25 mouse cellular contexts compared by ENCODE assay signal in the genomic region with DNA sequence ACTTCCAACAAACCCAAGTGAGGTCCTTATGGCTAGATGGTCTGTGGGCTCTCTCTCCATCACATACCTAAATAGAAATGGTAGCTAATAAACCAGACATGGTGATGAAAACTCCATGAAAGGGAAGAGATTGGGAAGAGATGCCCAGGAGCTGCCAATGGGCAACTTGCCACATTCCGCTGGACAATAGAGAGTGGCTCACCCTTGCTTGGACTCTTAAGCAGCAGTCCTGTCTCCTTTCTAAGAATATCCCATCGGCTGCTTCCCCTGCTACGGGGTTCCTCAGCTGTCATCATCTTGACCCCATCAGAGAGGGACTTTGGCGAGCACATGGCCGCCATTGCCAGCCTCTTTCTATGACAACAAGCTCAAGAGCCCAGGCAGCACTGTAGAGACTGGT.
"Had no signal": no experiment of that assay in that cellular context is flagged by ENCODE, and none has a peak within 500 bp of the region (broad histone marks: within the 10 kb centered on the region; RNA-seq: fewer than 3 reads in every experiment).

No protein-coding gene starts in this region.

- H3K4me2 ChIP-seq: heart, embryonic 12.5 days; hindbrain, embryonic 13.5 days; hindbrain, embryonic 15.5 days; kidney, embryonic 15.5 days; limb, embryonic 13.5 days; limb, embryonic 15.5 days; liver, embryonic 12.5 days had no signal

- DNase-seq: gastrocnemius, adult 2 months; gastrocnemius, postnatal 10 days; gastrocnemius, postnatal 25 days; heart, adult 2 months; heart, postnatal 14 days; heart, postnatal 36 days; kidney, adult 11 months; kidney, adult 2 months; kidney, adult 9 months; kidney, postnatal 14 days; kidney, postnatal 36 days; layer of hippocampus, adult 9-11 months; layer of hippocampus, postnatal 36 days; left cerebral cortex, postnatal 4 days had no signal

- H3K4me1 ChIP-seq: heart, embryonic 12.5 days; hindbrain, embryonic 13.5 days; hindbrain, embryonic 15.5 days; limb, embryonic 15.5 days; liver, embryonic 12.5 days had no signal

- H3K4me3 ChIP-seq: gastrocnemius, adult 2 months; heart, adult 2 months; heart, embryonic 12.5 days; hindbrain, embryonic 13.5 days; hindbrain, embryonic 15.5 days; kidney, embryonic 15.5 days; limb, embryonic 13.5 days; limb, embryonic 15.5 days; liver, embryonic 12.5 days had no signal

- H3K9me3 ChIP-seq: heart, embryonic 12.5 days; hindbrain, embryonic 13.5 days; hindbrain, embryonic 15.5 days; kidney, embryonic 15.5 days; limb, embryonic 15.5 days; liver, embryonic 12.5 days had no signal

- H3K9ac ChIP-seq: heart, embryonic 12.5 days; hindbrain, embryonic 13.5 days; hindbrain, embryonic 15.5 days; kidney, embryonic 15.5 days; limb, embryonic 13.5 days; limb, embryonic 15.5 days; liver, embryonic 12.5 days; liver, embryonic 14.5 days had no signal

- ATAC-seq: hindbrain, postnatal 0 days; intestine, embryonic 16.5 days; liver, embryonic 12.5 days had no signal

- H3K36me3 ChIP-seq: heart, embryonic 12.5 days; hindbrain, embryonic 13.5 days; hindbrain, embryonic 15.5 days; kidney, embryonic 15.5 days; limb, embryonic 13.5 days; limb, embryonic 15.5 days; liver, embryonic 12.5 days had no signal

- H3K27ac ChIP-seq: gastrocnemius, adult 2 months; heart, adult 2 months; hindbrain, embryonic 13.5 days; hindbrain, embryonic 15.5 days; hindbrain, postnatal 0 days; kidney, embryonic 15.5 days; kidney, postnatal 0 days; limb, embryonic 13.5 days; limb, embryonic 15.5 days; liver, embryonic 12.5 days; liver, embryonic 14.5 days had no signal

- H3K27me3 ChIP-seq: heart, embryonic 12.5 days; hindbrain, embryonic 13.5 days; hindbrain, embryonic 15.5 days; kidney, embryonic 15.5 days; limb, embryonic 15.5 days; liver, embryonic 12.5 days had no signal
